Mouse (Mus musculus) kidney, embryonic 15.5 days (tissue): ENCODE results near the gene Lman2. TPM values are rescaled to one million over a fixed set of nuclear protein-coding genes. Genes with fewer than 3 reads are reported as not detected.

Experiments
- ATAC-seq: fragments of 200-750 bp; cut with Nextera tagmentation; replicated peaks from 2 replicates; pipeline ENCODE4 v1.8.0; 2017; ENCODE audit warnings: moderate TSS enrichment; ENCODE audit not compliant: low FRiP score
- H3K27ac ChIP-seq: fragments of 300-500 bp; sonication (generic); 2 replicates; pipeline ENCODE4 v1.5.1; 2015; ENCODE audit warnings: mild to moderate bottlenecking, inconsistent platforms
- H3K27me3 ChIP-seq: fragments of 300-500 bp; sonication (generic); 2 replicates; pipeline ENCODE4 v1.6.1; 2015; ENCODE audit warnings: inconsistent platforms
- H3K36me3 ChIP-seq: fragments of 300-500 bp; sonication (generic); 2 replicates; pipeline ENCODE4 v1.6.1; 2015; ENCODE audit warnings: inconsistent platforms
- H3K4me1 ChIP-seq: fragments of 300-500 bp; sonication (generic); 2 replicates; pipeline ENCODE4 v1.6.1; 2015; ENCODE audit warnings: inconsistent platforms
- H3K4me2 ChIP-seq: fragments of 300-500 bp; sonication (generic); 2 replicates; pipeline ENCODE4 v1.6.1; 2015; ENCODE audit warnings: moderate library complexity, mild to moderate bottlenecking, inconsistent platforms
- H3K4me3 ChIP-seq: fragments of 300-500 bp; sonication (generic); replicated peaks from 2 replicates; pipeline ENCODE4 v1.5.1; 2015; ENCODE audit warnings: mild to moderate bottlenecking, inconsistent platforms
- H3K9ac ChIP-seq: fragments of 300-500 bp; sonication (generic); 2 replicates; pipeline ENCODE4 v1.6.1; 2015; ENCODE audit warnings: mild to moderate bottlenecking, inconsistent platforms
- H3K9me3 ChIP-seq: fragments of 300-500 bp; sonication (generic); replicated peaks from 2 replicates; pipeline ENCODE4 v1.6.1; 2016; ENCODE audit warnings: inconsistent platforms
- WGBS: fragments of 180-500 bp; shearing (Covaris S2); methylation state at CpG from one replicate; pipeline ENCODE4 v1.1.7; 2015; ENCODE audit warnings: mixed read lengths; 5-methylcytosine and 5-hydroxymethylcytosine counted together
- polyA plus RNA-seq: library from polyadenylated mRNA; unstranded; fragments of >200 nt; fragmentation: Nextera tagmentation; extraction: Ambion mirVana; gene quantifications from 2 replicates; pipeline ENCODE4 v1.2.1, GENCODE M21; 2015

Lman2 gene
- 115 and 118 TPM in 2 replicates for polyA plus RNA-seq

DNA sequence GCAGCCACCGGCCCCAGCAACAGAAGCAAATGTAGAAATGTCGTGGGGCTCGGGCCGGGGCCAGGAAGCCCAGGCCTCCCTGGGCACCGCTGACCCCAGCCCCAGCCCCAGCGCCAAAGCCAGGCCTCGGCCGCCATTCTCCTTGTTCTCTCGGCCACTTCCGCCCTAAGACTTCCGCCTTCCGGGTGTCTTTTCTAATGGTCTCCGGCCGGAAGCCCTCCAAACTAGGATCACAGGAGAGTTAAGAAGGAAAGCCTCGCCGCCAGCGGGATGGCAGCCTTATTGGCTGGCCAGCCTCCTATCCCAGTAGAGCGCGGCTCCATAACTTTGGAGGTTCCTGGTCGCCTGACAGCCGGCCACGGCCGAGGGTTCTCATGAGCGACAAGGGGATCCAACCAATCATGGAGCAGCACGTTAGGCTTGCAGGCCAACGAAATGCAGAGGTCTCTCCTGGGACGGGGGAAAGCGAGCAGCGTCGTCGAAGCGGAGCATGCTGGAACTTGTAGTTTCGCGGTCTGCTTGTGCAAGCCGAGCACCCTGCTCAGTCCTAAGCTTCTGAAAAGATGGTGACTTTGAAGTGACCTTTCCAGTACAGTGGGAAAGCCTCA lies at the start of gene Lman2:
Gene Lman2 (minus strand): TSS at position 331 of the 608 bp plus-strand sequence.
- H3K9me3 ChIP-seq, result no peaks in the 10 kb centered on the region
- H3K4me2 ChIP-seq, result peak within 1 kb of the TSS; percentile 72
- H3K9ac ChIP-seq, result peak within 1 kb of the TSS; percentile 91
- peaks cover 19% of the 10 kb centered on the region for H3K4me1 ChIP-seq
- H3K27ac ChIP-seq, result peak within 1 kb of the TSS; percentile 97
- H3K36me3 ChIP-seq, result peaks cover 35% of the 10 kb centered on the region
- under 1% methylated on average over 35 of the region's 35 CpGs for WGBS
- peak within 1 kb of the TSS; percentile 83 for H3K4me3 ChIP-seq
- H3K27me3 ChIP-seq, result no peaks in the 10 kb centered on the region
- peak; percentile 98 for ATAC-seq

DNA sequence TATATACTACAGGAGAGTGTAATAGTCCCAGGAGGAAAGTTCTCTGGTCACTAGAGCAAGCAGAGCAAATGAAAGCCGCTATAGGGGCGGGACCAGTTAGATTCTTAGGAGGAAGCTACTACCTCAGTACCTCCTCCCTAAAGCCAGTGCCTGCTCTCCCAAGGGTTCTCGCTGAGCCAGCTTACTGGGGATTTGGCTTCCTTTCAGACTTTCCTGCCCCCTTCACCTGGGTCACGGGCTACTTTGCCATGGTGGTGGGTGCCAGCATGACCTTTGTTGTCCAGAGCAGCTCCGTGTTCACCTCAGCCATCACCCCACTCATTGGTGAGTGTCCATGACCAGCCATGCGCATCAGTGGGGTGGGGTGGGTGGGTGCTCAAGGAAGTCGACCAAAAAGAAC lies 49.2 kb upstream of the Lman2 start:
- H3K9ac ChIP-seq, result no peak overlapping the region
- H3K36me3 ChIP-seq, result no peaks in the 10 kb centered on the region
- no peaks in the 10 kb centered on the region for H3K9me3 ChIP-seq
- H3K27me3 ChIP-seq, result peaks cover 22% of the 10 kb centered on the region
- H3K4me2 ChIP-seq, result no peak overlapping the region
- 63% methylated on average over 7 of the region's 7 CpGs for WGBS
- ATAC-seq, result no peak
- H3K4me3 ChIP-seq, result no peak overlapping the region
- H3K4me1 ChIP-seq, result peaks cover 8% of the 10 kb centered on the region
- no peak overlapping the region for H3K27ac ChIP-seq

- Histone ChIP-seq H3K27ac (no peak overlapping the region), H3K27me3 (peaks cover 18% of the 10 kb centered on the region; the same call in 1 of the 2 replicates), H3K4me3 (no peak overlapping the region), H3K36me3 (no peaks in the 10 kb centered on the region), H3K9me3 (no peaks in the 10 kb centered on the region), H3K4me1 (peaks cover 10% of the 10 kb centered on the region), H3K4me2 (no peak overlapping the region), H3K9ac (no peak overlapping the region)
- ATAC-seq, result no peak
- whole genome bisulfite sequencing, result 85% methylated on average over 19 of the region's 19 CpGs
These were observed 46.0 kb upstream of the Lman2 start for GRCm38 (mm10) chr13:55408546-55409120.

DNA sequence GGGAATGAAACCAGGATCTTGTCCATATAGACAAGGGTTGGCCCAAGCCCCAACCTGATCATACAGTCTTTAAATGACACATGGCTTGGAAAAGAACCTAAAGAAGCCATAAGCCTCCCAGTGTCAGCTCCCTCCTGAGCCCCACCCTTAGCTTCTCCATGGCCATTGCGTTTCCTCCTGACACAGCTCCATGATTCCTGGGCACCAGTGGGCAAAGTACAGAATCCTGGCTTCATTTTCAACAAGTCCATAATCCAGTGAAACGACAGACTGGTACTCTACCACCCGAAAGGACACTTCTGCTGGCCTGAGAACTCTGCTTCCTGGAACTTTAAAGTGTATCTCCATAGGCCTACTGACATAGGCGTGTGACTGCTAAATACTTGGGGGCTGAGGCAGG lies 44.8 kb upstream of the Lman2 start:
- peaks cover 10% of the 10 kb centered on the region for H3K4me1 ChIP-seq
- WGBS, result 83% methylated on average over 4 of the region's 4 CpGs
- H3K9me3 ChIP-seq, result no peaks in the 10 kb centered on the region
- peaks cover 11% of the 10 kb centered on the region; the same call in 1 of the 2 replicates for H3K27me3 ChIP-seq
- ATAC-seq, result no peak
- no peak overlapping the region for H3K4me3 ChIP-seq
- H3K9ac ChIP-seq, result no peak overlapping the region
- H3K36me3 ChIP-seq, result no peaks in the 10 kb centered on the region
- no peak overlapping the region for H3K27ac ChIP-seq
- no peak overlapping the region for H3K4me2 ChIP-seq

DNA sequence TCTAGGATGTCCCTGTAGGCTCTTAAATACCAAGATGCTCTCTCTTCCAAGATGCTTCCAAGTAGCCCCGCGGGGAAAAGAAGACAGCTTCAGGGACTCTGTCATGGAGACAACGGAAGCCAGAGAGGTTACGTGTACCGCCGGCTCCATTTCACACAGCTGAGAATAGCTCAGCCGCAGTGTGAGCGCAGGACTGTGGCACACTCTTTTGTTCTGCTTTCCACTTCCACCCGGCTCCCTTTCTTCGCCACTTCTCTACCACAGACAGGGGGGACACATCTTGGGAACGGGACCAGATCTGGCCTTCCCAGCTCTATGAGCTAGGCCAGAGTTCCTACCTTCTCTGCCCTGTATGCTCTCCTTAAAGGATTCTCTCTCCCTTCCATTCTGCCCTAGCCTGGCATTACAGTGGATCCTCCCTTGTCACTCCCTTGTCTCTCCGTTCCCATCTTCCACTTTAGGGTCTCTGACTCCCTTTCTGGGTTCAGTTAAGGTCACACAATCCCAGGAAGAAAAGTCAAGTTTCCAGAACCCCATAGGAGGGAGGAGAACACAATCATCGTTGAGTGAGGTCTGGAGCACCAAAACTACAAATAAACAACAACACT lies 43.3 kb upstream of the Lman2 start:
- Histone ChIP-seq H3K36me3 (no peaks in the 10 kb centered on the region), H3K4me3 (no peak overlapping the region), H3K27ac (no peak overlapping the region), H3K27me3 (peaks cover 14% of the 10 kb centered on the region), H3K9me3 (no peaks in the 10 kb centered on the region), H3K4me2 (0 out of 2 replicates have a peak overlapping the region, but pooled peaks have one; percentile 42), H3K9ac (no peak overlapping the region), H3K4me1 (peaks cover 10% of the 10 kb centered on the region)
- ATAC-seq, result 0 out of 2 replicates have a peak, but pooled peaks have one; percentile 15
- WGBS, result 71% methylated on average over 13 of the region's 13 CpGs

DNA sequence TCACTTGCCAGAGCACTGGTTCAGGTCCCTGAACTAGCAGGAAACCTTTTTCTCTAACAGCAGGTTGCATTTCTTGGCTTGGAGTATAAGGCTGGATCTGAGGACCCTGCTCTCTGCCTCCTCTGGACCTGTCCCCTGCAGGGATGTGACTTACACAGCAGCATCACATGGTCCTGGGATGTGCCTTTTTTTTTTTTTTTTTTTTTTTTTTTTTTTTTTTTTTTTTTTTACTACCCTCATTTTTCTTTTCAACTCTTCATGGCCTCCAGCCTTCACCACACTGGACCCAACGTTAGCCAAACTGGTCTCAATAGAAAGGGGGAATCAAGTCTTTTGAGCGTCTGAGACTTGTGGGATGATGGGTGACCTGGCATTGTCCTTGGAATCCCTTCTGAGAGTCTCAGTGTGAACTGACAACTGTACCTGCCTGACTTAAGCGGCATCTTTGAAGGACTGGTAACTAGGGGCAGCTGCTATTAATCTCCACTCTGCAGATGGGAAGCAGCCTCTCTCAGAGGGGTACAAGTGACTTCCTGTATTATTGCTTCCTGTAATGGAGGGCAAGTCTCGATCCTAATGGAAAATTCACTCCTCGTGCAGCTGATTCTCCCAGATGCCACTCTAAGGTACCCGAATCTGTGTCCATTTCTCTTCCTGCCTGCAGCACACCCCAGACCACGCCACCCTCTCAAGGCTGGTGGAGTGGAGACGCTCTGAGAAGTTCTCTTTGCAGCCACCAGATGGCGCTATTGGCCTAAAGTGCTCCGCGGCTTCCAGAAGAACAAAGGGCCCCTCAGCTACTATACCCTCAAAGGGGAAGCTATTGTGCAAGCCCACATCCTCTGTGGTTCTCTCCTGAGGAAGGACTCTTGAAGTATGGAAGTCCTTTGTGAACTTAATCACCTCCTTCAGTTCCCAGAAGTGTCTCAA lies 42.5 kb upstream of the Lman2 start:
- H3K4me2 ChIP-seq, result peak overlapping the region; percentile 42
- WGBS, result 12% methylated on average over 11 of the region's 11 CpGs

GRCm38 (mm10) chr13:55403935-55404852 lies 41.6 kb upstream of the Lman2 start:
- no peak overlapping the region for H3K4me2 ChIP-seq
- no peak overlapping the region for H3K4me3 ChIP-seq
- WGBS, result 65% methylated on average over 15 of the region's 15 CpGs
- no peak for ATAC-seq
- no peaks in the 10 kb centered on the region for H3K36me3 ChIP-seq
- no peak overlapping the region for H3K9ac ChIP-seq
- H3K9me3 ChIP-seq, result no peaks in the 10 kb centered on the region
- H3K27me3 ChIP-seq, result peaks cover 18% of the 10 kb centered on the region
- peaks cover 10% of the 10 kb centered on the region for H3K4me1 ChIP-seq
- no peak overlapping the region for H3K27ac ChIP-seq

More for the DNA sequence above, 42.5 kb upstream of the Lman2 start:
- no peak overlapping the region for H3K4me3 ChIP-seq
- H3K9me3 ChIP-seq, result no peaks in the 10 kb centered on the region
- no peaks in the 10 kb centered on the region for H3K36me3 ChIP-seq
- H3K27ac ChIP-seq, result no peak overlapping the region
- H3K27me3 ChIP-seq, result peaks cover 18% of the 10 kb centered on the region
- no peak overlapping the region for H3K9ac ChIP-seq
- peak; percentile 78 for ATAC-seq
- H3K4me1 ChIP-seq, result peaks cover 10% of the 10 kb centered on the region

DNA sequence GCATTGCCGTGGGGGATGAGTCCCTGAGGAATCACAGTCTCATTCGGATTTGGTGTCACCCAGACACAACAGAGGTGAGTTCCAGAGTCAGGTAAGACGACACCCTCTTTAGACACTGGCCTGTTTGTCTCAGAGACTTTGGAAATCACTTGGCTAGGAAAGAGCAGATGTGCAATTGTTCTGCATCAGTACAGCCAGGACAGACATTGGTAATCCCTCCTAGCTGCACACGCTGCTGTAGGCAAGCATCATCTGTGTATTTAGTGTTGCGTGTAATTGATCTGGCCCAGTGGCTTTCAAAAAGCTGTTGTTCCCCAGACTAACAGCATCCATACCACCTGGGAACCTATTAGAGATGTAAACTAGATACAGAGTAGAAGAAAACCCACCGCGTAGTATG lies 40.7 kb upstream of the Lman2 start:
- Histone ChIP-seq H3K27ac (no peak overlapping the region), H3K4me1 (peaks cover 10% of the 10 kb centered on the region), H3K9ac (no peak overlapping the region), H3K9me3 (no peaks in the 10 kb centered on the region), H3K27me3 (peaks cover 18% of the 10 kb centered on the region), H3K36me3 (no peaks in the 10 kb centered on the region), H3K4me2 (no peak overlapping the region), H3K4me3 (no peak overlapping the region)
- no peak for ATAC-seq
- 67% methylated on average over 7 of the region's 7 CpGs for WGBS

DNA sequence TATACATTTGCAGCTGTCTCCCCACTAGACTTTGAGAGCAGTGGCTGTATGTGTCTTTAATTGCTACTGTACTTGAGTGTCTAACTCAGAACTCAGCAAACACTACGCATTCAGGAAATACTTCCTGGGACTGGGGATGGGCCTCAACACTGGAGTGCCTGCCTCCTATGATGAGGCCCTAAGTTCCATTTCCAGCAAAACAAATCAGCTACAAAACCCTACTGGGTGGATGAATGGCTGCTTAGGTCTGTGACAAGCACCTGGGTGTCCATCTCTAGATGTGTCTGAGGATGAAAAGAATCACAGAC lies 37.4 kb upstream of the Lman2 start:
- Histone ChIP-seq H3K36me3 (no peaks in the 10 kb centered on the region), H3K27me3 (peaks cover 18% of the 10 kb centered on the region), H3K4me2 (peak overlapping the region; percentile 14; the same call in 1 of the 2 replicates), H3K9ac (no peak overlapping the region), H3K4me1 (no peaks in the 10 kb centered on the region), H3K4me3 (peak overlapping the region; percentile 20), H3K27ac (no peak overlapping the region), H3K9me3 (no peaks in the 10 kb centered on the region)
- WGBS, result 71% methylated on average over 1 of the region's 1 CpGs
- ATAC-seq, result no peak

- H3K27ac ChIP-seq, result no peak overlapping the region
- H3K4me1 ChIP-seq, result no peaks in the 10 kb centered on the region
- WGBS, result 57% methylated on average over 5 of the region's 5 CpGs
- H3K9ac ChIP-seq, result no peak overlapping the region
- no peaks in the 10 kb centered on the region for H3K9me3 ChIP-seq
- H3K36me3 ChIP-seq, result no peaks in the 10 kb centered on the region
- H3K4me2 ChIP-seq, result no peak overlapping the region
- ATAC-seq, result 0 out of 2 replicates have a peak, but pooled peaks have one; percentile 33
- peak overlapping the region; percentile 20 for H3K4me3 ChIP-seq
- peaks cover 15% of the 10 kb centered on the region for H3K27me3 ChIP-seq
These were observed 36.9 kb upstream of the Lman2 start for GRCm38 (mm10) chr13:55399300-55400038.
